Mouse (Mus musculus): Measurements from ENCODE around the gene Ss18l2. TPM values are rescaled to one million over a fixed set of nuclear protein-coding genes. Genes with fewer than 3 reads are reported as not detected.
A peak's percentile ranks its signal among the peaks of the same experiment; 100 is the strongest.

Ss18l2 gene
- polyA plus RNA-seq, 1 experiment from 2014 or later = 159 TPM

DNA sequence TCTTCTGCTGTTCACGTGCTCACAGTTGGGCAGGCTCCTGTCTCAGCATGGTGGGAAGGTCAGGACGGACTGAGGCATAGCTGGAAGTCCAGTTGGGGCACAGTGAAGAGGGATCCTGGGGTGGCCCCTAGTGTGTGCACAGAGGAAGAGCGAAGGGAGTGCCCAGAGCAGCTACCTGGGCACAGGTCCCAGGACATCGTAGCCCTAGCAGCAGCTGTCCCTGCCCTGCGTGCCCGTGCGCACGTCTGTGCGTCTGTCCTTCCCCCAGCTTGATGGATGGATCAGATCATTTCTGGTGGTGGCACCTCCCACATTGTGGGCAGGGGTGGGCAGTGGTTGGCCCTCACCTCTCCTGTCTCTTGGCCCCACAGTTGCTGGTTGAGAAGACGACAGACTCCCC is 52.1 kb downstream of the Ss18l2 start:
- no peak for ATAC-seq
- H3K27me3 ChIP-seq = no peaks in the 10 kb centered on the region
- H3K27ac ChIP-seq = no peak overlapping the region
- WGBS = 87% methylated on average over 10 of the region's 10 CpGs
- H3K4me2 ChIP-seq = no peak overlapping the region
- H3K4me3 ChIP-seq = no peak overlapping the region
- no peaks in the 10 kb centered on the region for H3K9me3 ChIP-seq (replicated peaks)
- peaks cover 42% of the 10 kb centered on the region for H3K4me1 ChIP-seq
- H3K9ac ChIP-seq = no peak overlapping the region
- H3K36me3 ChIP-seq (ENCODE audit: poor library complexity, severe bottlenecking) = peaks cover 49% of the 10 kb centered on the region

DNA sequence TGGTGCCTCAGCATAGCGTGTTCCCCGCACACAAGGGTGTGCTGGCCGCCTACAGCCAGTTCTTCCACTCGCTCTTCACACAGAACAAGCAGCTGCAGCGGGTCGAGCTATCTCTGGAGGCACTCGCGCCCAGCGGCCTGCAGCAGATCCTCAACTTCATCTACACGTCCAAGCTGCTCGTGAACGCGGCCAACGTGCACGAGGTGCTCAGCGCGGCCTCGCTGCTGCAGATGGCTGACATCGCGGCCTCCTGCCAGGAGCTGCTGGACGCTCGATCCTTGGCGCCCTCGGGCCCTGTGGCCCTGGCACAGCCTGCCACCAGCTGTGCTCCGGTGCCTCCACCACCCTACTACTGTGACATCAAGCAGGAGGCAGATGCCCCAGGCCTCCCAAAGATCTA is 52.6 kb downstream of the Ss18l2 start:
- ATAC-seq = no peak
- peak overlapping the region; percentile 6; the same call in 1 of the 2 replicates for H3K27ac ChIP-seq
- no peaks in the 10 kb centered on the region for H3K9me3 ChIP-seq (replicated peaks)
- H3K27me3 ChIP-seq = no peaks in the 10 kb centered on the region
- H3K36me3 ChIP-seq (ENCODE audit: poor library complexity, severe bottlenecking) = peaks cover 54% of the 10 kb centered on the region
- H3K4me1 ChIP-seq = peaks cover 42% of the 10 kb centered on the region
- no peak overlapping the region for H3K9ac ChIP-seq
- H3K4me2 ChIP-seq = no peak overlapping the region
- no peak overlapping the region for H3K4me3 ChIP-seq
- WGBS = 91% methylated on average over 25 of the region's 25 CpGs

Other genes starting within 250 kb of the Ss18l2 start
- gene Cck, start 214.6 kb upstream of the Ss18l2 start, polyA plus RNA-seq (2015; fragmentation: Nextera tagmentation; extraction: Ambion mirVana) = 11.0 and 40.0 TPM in 2 replicates
- not detected in 2 replicates for gene Lyzl4, start 68.2 kb upstream of the Ss18l2 start, polyA plus RNA-seq (2015; fragmentation: Nextera tagmentation; extraction: Ambion mirVana)
- 0.37 and 0.59 TPM in 2 replicates for gene Vipr1, start 67.6 kb upstream of the Ss18l2 start, polyA plus RNA-seq (2015; fragmentation: Nextera tagmentation; extraction: Ambion mirVana)
- gene Sec22c, start 4.8 kb upstream of the Ss18l2 start, polyA plus RNA-seq (2015; fragmentation: Nextera tagmentation; extraction: Ambion mirVana) = 29.9 and 35.1 TPM in 2 replicates
- 69.5 and 70.9 TPM in 2 replicates for gene Nktr, start 8.8 kb downstream of the Ss18l2 start, polyA plus RNA-seq (2015; fragmentation: Nextera tagmentation; extraction: Ambion mirVana)
- 8.1 and 8.4 TPM in 2 replicates for gene Zfp651, start 49.0 kb downstream of the Ss18l2 start, polyA plus RNA-seq (2015; fragmentation: Nextera tagmentation; extraction: Ambion mirVana)
- 0.13 and 0.49 TPM in 2 replicates for gene Klhl40, start 67.3 kb downstream of the Ss18l2 start, polyA plus RNA-seq (2015; fragmentation: Nextera tagmentation; extraction: Ambion mirVana)
- 0.09 and 0.16 TPM in 2 replicates for gene Hhatl, start 82.2 kb downstream of the Ss18l2 start, polyA plus RNA-seq (2015; fragmentation: Nextera tagmentation; extraction: Ambion mirVana)
- 2.9 TPM in 2 replicates for gene Ccdc13, start 129.1 kb downstream of the Ss18l2 start, polyA plus RNA-seq (2015; fragmentation: Nextera tagmentation; extraction: Ambion mirVana)
- 151 and 159 TPM in 2 replicates for gene Higd1a, start 148.0 kb downstream of the Ss18l2 start, polyA plus RNA-seq (2015; fragmentation: Nextera tagmentation; extraction: Ambion mirVana)
- 1.1 and 1.7 TPM in 2 replicates for gene Ackr2, start 188.0 kb downstream of the Ss18l2 start, polyA plus RNA-seq (2015; fragmentation: Nextera tagmentation; extraction: Ambion mirVana)
- gene Cyp8b1, start 206.0 kb downstream of the Ss18l2 start, polyA plus RNA-seq (2015; fragmentation: Nextera tagmentation; extraction: Ambion mirVana) = not detected in 2 replicates
- 1.0 and 1.2 TPM in 2 replicates for gene Fam198a, start 240.7 kb downstream of the Ss18l2 start, polyA plus RNA-seq (2015; fragmentation: Nextera tagmentation; extraction: Ambion mirVana)